Mouse (Mus musculus): ENCODE measurements at regions not wholly inside any gene's neighbourhood (a gene's known extent, or its start where the extent isn't known, plus 50 kb on each side); places are given as distances from the start of the nearest gene placed in this dataset.

DNA sequence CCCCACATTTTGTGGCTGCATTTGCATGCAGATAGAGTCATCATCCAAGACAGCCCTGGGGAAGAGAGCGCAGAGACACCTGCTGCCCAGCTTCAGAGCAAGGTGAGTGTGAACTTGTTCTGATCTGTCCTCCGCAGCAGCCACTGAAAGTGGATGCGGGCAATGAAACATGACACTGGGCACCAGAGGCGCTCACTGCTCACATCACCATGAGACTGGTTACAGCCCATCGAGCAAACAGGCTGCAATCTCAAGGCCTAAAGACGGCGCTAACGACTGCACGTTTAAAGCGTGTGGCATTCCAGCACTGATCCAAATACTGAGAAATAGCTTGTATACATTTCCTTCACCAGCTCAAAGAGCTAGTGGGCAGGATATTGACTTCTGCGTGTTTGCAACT is 65.8 kb downstream of the Barhl2 start:
- Histone ChIP-seq H3K4me3 (no peak overlapping the region), H3K36me3 (no peaks in the 10 kb centered on the region), H3K4me2 (no peak overlapping the region), H3K9ac (no peak overlapping the region), H3K27ac (replicated peaks) (no peak overlapping the region), H3K27me3 (0 out of 2 replicates have a peak, but pooled peaks cover 4% of the 10 kb centered on the region), H3K9me3 (no peaks in the 10 kb centered on the region), H3K4me1 (replicated peaks) (no peaks in the 10 kb centered on the region)
- WGBS = 73% methylated on average over 11 of the region's 11 CpGs
- no peak for ATAC-seq (ENCODE audit: low FRiP score, low read depth)

DNA sequence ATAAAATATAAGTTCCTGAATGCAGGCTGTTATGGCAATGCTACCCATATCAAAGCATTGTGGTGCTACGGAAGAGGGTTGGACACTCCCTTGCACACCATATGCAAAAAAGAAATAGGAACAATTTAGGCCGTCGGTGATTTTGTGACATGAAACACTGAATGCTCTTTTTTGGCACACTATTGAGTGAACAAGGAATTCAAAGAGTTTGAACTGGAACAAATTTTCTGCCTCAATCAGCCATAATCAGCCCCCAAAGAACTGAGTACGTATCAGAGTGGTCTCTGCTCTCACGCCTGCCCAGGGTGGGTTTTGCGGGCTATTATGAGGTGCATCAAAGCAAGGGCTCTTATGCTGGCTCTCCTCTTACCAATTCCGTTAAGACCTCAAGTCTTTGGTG is 71.3 kb downstream of the Barhl2 start:
- no peak overlapping the region for H3K27ac ChIP-seq (replicated peaks)
- no peaks in the 10 kb centered on the region for H3K9me3 ChIP-seq
- ATAC-seq (ENCODE audit: low FRiP score, low read depth) = no peak
- H3K4me1 ChIP-seq (replicated peaks) = 0 out of 2 replicates have a peak, but pooled peaks cover 6% of the 10 kb centered on the region
- H3K4me2 ChIP-seq = no peak overlapping the region
- no peak overlapping the region for H3K9ac ChIP-seq
- H3K4me3 ChIP-seq = no peak overlapping the region
- 73% methylated on average over 7 of the region's 7 CpGs for WGBS
- no peaks in the 10 kb centered on the region for H3K36me3 ChIP-seq
- H3K27me3 ChIP-seq = 0 out of 2 replicates have a peak, but pooled peaks cover 2% of the 10 kb centered on the region

DNA sequence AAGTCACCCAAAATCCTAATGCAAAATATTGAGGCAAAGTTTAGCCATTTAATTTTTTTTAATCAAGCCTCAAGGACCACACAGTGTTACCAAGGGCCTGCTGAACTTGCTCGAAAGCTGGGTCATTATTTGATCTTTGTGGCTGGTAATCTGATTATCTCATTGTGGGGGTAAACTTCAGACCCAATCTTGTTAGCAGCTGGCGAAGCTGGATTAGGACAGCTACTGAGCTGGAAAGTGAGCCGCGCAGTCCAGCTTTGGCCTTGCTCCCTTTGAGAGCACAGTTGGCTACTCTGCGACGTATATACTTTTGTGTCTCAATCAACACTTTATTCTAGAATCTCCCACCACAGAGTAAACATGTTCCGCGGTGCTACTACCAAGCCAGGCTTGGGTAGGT is 72.1 kb downstream of the Barhl2 start:
- 73% methylated on average over 8 of the region's 8 CpGs for WGBS
- H3K27ac ChIP-seq (replicated peaks) = no peak overlapping the region
- H3K4me3 ChIP-seq = no peak overlapping the region
- no peak overlapping the region for H3K9ac ChIP-seq
- no peaks in the 10 kb centered on the region for H3K9me3 ChIP-seq
- no peaks in the 10 kb centered on the region for H3K36me3 ChIP-seq
- H3K27me3 ChIP-seq = 0 out of 2 replicates have a peak, but pooled peaks cover 2% of the 10 kb centered on the region
- no peak overlapping the region for H3K4me2 ChIP-seq
- ATAC-seq (ENCODE audit: low FRiP score, low read depth) = no peak
- 0 out of 2 replicates have a peak, but pooled peaks cover 6% of the 10 kb centered on the region for H3K4me1 ChIP-seq (replicated peaks)

DNA sequence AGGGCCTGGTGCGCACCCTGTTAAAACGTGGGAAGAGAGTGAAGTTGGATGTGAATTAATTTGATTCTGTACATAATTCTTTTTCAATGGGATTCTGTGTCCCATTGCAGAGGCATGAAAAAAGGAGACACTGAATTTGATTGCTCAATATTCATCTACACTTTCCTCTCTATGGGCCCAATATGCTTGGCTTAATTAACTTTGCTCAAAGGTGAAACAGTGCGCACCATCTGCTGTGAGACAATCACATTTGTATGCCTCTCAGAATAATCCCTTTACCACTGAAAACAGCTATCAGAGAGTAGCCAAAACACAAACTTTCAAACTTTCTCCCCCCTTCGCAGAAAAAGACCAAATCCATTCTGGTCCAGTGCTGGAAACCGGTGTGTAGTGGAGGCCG is 72.7 kb downstream of the Barhl2 start:
- H3K27me3 ChIP-seq = 0 out of 2 replicates have a peak, but pooled peaks cover 2% of the 10 kb centered on the region
- H3K9me3 ChIP-seq = no peaks in the 10 kb centered on the region
- H3K27ac ChIP-seq (replicated peaks) = no peak overlapping the region
- no peak; the same call in 1 of the 2 replicates for ATAC-seq (ENCODE audit: low FRiP score, low read depth)
- 37% methylated on average over 6 of the region's 6 CpGs for WGBS
- H3K4me3 ChIP-seq = no peak overlapping the region
- H3K36me3 ChIP-seq = no peaks in the 10 kb centered on the region
- 0 out of 2 replicates have a peak, but pooled peaks cover 6% of the 10 kb centered on the region for H3K4me1 ChIP-seq (replicated peaks)
- no peak overlapping the region for H3K9ac ChIP-seq
- H3K4me2 ChIP-seq = no peak overlapping the region

DNA sequence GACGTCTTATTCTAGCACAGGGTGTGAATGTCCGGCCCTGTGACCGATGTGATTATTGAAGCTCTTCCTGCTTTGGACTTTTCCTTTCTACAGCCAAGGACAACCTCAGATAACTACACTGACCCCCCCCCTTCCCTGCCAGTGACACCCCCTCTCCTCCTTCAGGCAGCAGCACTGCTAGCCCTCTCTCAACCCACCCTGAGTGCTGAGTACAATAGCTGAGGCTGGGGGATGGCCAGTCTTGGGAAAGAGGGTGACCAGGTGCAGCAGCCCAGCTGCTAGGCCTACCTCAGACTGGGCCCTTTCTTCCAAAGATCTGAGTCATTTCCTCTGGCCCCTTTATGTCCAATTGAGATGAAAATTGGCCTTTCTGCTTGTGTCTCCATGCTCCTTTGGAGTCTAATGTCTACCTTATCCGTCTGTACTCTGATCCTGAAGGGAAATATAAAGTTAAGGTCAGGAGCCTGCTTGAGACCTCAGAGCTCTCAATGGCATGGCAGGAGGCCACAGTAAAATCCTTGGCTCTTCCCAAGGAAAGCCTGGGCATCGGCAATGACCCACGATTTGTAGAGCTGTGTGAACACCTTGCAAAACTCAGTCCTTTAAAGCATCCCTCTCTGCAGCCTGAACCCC is 73.7 kb downstream of the Barhl2 start:
- Histone ChIP-seq H3K4me3 (no peak overlapping the region), H3K36me3 (no peaks in the 10 kb centered on the region), H3K27ac (replicated peaks) (no peak overlapping the region), H3K9ac (no peak overlapping the region), H3K9me3 (no peaks in the 10 kb centered on the region), H3K27me3 (0 out of 2 replicates have a peak, but pooled peaks cover 2% of the 10 kb centered on the region), H3K4me1 (replicated peaks) (0 out of 2 replicates have a peak, but pooled peaks cover 6% of the 10 kb centered on the region), H3K4me2 (no peak overlapping the region)
- ATAC-seq (ENCODE audit: low FRiP score, low read depth) = no peak
- WGBS = 47% methylated on average over 6 of the region's 6 CpGs

DNA sequence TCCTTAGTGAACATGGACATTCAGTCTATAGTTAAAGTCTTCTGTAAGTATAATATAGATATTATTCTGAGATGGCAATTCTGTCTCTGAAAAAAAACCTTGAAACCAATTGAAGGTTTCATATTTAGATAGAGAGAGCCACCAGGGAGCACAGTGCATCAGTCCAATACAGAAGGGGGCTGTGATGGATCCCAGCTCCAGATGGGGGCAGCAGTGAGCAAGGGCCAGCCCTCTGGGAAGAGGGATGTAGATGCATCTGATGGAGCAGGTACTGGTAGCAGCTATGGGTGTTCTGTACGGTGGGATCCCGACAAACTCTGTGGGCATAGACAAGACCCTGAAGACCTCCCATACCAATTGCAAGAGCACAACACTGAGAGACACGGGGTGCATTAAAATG is 76.0 kb downstream of the Barhl2 start:
- no peak overlapping the region for H3K9ac ChIP-seq
- no peak overlapping the region for H3K27ac ChIP-seq (replicated peaks)
- H3K36me3 ChIP-seq = no peaks in the 10 kb centered on the region
- H3K27me3 ChIP-seq = no peaks in the 10 kb centered on the region
- ATAC-seq (ENCODE audit: low FRiP score, low read depth) = no peak
- H3K4me2 ChIP-seq = no peak overlapping the region
- no peak overlapping the region for H3K4me3 ChIP-seq
- H3K9me3 ChIP-seq = no peaks in the 10 kb centered on the region
- peaks cover 6% of the 10 kb centered on the region; the same call in 1 of the 2 replicates for H3K4me1 ChIP-seq (replicated peaks)
- whole genome bisulfite sequencing = 92% methylated on average over 3 of the region's 3 CpGs

DNA sequence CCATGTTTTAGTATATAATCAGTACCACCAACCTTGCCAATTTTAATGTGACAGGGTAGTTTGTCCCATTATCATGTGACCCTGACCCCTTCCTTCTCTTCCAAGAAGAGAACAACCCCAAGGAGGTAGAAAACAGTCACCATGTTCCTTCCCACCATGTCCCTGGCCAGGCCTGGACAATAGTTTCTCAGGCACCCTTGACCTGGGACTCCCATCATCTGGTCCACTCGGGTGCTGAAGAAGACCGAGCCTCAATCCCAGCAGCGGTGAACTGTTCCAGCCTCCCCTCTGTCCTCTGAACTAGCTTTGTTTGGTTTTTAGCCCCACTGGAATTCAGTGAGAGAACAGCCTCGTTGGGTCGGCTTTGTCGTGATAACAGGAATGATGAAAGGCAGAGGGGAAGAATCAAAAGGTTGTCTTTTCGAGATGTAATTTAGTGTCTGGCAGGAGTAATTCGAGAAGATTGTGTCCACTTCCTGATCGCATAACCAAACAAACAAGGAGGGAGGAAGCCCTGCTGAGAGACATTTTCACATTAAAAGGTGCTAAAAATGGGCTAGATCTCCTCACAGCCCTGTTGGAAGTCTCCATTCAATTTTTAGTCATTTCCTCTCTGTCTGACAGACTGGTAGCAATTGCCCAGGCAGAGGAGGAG is 77.2 kb downstream of the Barhl2 start:
- H3K9me3 ChIP-seq = no peaks in the 10 kb centered on the region
- ATAC-seq (ENCODE audit: low FRiP score, low read depth) = no peak
- no peaks in the 10 kb centered on the region for H3K27me3 ChIP-seq
- no peak overlapping the region for H3K27ac ChIP-seq (replicated peaks)
- no peak overlapping the region for H3K4me2 ChIP-seq
- 32% methylated on average over 9 of the region's 9 CpGs for WGBS
- H3K9ac ChIP-seq = no peak overlapping the region
- H3K4me3 ChIP-seq = no peak overlapping the region
- H3K36me3 ChIP-seq = no peaks in the 10 kb centered on the region
- H3K4me1 ChIP-seq (replicated peaks) = peaks cover 6% of the 10 kb centered on the region; the same call in 1 of the 2 replicates

DNA sequence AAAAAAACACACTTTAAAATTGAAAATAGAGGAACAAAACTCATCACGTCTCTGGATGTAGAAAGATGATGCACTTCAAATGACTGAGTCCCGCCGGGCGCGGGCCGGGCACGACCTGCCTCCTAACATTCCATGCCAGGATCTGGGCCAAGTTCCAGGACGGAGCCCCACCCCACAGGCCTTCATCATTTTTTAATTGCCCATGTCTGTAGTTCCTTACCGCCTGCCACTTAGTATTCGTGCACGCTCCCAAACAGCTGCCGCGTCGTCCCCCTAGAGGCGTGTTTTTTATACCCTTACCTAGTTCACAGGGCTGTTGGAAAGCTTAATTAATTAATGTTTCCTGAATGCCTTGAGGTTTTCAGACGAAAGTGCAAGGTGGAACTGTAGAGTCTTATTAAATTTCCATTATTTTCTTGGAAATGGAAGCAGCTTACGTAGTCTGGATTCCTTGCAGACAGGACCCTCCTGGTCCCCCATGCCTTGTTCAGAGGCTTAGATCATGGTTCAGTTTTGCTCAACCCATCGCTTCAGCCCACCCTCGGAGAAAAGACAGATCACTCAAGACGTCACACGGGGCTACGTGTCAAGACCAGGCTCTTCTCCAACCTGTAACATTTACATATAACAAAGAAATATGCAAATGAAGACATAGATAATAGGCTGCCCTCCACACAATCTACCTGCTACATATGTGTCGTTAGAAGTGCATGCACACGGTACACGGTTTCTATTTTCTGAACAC is 81.0 kb downstream of the Barhl2 start:
- WGBS = 45% methylated on average over 25 of the region's 25 CpGs
- no peak overlapping the region for H3K27ac ChIP-seq (replicated peaks)
- H3K4me2 ChIP-seq = peak overlapping the region; percentile 40
- 0 out of 2 replicates have a peak, but pooled peaks have one; percentile 15 for ATAC-seq (ENCODE audit: low FRiP score, low read depth)
- H3K27me3 ChIP-seq = no peaks in the 10 kb centered on the region
- no peak overlapping the region for H3K9ac ChIP-seq
- H3K4me1 ChIP-seq (replicated peaks) = no peaks in the 10 kb centered on the region; the same call in 1 of the 2 replicates
- H3K4me3 ChIP-seq = no peak overlapping the region
- H3K36me3 ChIP-seq = no peaks in the 10 kb centered on the region
- H3K9me3 ChIP-seq = no peaks in the 10 kb centered on the region

DNA sequence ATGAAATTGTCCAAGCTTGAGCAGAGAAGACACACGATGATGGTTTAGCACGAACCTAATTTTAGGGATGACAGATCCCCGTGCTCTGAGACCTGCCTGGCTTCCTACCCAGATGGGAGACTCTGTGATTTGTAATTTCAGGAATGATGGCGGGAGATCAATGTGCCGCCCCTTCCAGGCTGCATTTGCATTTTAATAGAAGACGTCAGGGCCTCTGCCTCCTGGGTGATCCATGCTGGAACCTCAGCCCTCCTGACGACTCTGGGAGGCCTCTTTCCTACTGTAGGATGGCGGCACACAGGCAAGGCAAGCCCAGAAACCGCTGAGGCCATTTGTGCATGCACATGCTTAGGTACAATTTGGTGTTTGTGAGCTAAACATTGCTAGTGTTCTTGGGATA is 90.1 kb downstream of the Barhl2 start:
- no peak overlapping the region for H3K4me3 ChIP-seq
- no peaks in the 10 kb centered on the region for H3K9me3 ChIP-seq
- no peaks in the 10 kb centered on the region for H3K36me3 ChIP-seq
- no peak; the same call in 1 of the 2 replicates for ATAC-seq (ENCODE audit: low FRiP score, low read depth)
- WGBS = 17% methylated on average over 9 of the region's 9 CpGs
- no peaks in the 10 kb centered on the region for H3K4me1 ChIP-seq (replicated peaks)
- no peak overlapping the region for H3K27ac ChIP-seq (replicated peaks)
- no peak overlapping the region for H3K4me2 ChIP-seq
- H3K9ac ChIP-seq = no peak overlapping the region
- no peaks in the 10 kb centered on the region for H3K27me3 ChIP-seq

DNA sequence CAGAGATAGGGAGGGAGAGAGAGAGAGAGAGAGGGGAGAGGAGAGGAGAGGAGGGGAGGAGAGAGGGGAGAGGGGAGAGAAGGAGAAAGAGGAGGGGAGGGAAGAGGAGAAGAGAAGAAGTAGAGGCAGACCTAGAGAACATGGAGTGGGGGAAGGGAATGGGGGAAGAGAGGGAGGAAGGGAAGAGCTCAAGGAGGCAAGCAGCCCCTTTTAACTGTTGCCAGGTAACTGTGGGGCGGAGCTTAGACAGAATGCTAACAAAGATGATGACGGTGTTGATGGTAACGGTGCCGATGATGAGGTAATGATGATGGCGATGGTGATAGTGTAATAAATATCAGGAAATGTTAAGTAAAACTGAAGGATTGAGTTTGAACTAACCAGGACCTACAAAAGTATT is 90.7 kb downstream of the Barhl2 start:
- H3K27ac ChIP-seq (replicated peaks) = no peak overlapping the region
- no peaks in the 10 kb centered on the region for H3K9me3 ChIP-seq
- no peak overlapping the region for H3K9ac ChIP-seq
- no peaks in the 10 kb centered on the region for H3K27me3 ChIP-seq
- no peaks in the 10 kb centered on the region for H3K36me3 ChIP-seq
- H3K4me1 ChIP-seq (replicated peaks) = no peaks in the 10 kb centered on the region
- WGBS = 54% methylated on average over 5 of the region's 5 CpGs
- no peak for ATAC-seq (ENCODE audit: low FRiP score, low read depth)
- no peak overlapping the region for H3K4me3 ChIP-seq
- no peak overlapping the region for H3K4me2 ChIP-seq

DNA sequence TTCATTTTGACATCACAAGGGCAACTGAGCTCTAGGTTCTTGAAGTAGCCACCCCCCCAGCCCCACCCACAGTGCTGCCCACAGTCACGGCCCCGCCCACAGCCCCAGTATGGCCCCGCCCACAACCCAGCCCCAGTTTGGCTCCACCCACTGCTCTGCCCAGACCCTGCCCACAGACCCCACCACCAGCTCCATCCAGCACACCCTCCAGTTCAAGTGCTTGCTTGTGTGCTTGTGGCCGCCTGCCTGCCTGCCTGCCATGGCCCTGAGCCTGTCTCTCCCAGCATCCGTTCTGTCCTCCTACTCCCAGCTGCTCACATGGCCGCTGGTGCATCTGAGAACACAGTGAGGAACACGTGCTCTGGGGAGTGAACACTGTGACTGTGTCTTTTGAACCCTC is 92.0 kb downstream of the Barhl2 start:
- Histone ChIP-seq H3K36me3 (no peaks in the 10 kb centered on the region), H3K9ac (no peak overlapping the region), H3K4me2 (no peak overlapping the region), H3K27ac (replicated peaks) (no peak overlapping the region), H3K27me3 (no peaks in the 10 kb centered on the region), H3K4me1 (replicated peaks) (no peaks in the 10 kb centered on the region), H3K4me3 (no peak overlapping the region), H3K9me3 (no peaks in the 10 kb centered on the region)
- ATAC-seq (ENCODE audit: low FRiP score, low read depth) = no peak
- WGBS = 84% methylated on average over 7 of the region's 7 CpGs

DNA sequence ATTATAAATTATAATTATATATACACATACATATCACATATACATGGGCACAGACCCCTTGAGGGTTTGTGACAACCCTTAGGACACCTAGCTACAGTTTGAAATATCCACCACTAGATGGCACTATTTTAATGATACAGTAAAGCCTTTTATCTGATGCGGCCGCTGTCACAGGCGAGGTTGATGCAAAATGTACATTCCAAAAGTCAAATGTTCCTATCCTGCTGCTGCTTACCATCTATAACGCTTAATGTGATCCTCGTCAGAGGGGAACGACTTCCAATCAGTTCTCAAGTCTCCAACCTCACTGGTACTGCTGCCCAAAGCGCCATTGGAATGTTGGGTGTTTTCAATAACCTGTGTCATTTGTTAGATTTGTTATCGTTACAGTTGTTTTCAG is 92.9 kb downstream of the Barhl2 start:
- Histone ChIP-seq H3K27me3 (no peaks in the 10 kb centered on the region), H3K36me3 (no peaks in the 10 kb centered on the region), H3K4me1 (replicated peaks) (no peaks in the 10 kb centered on the region), H3K27ac (replicated peaks) (no peak overlapping the region), H3K4me2 (no peak overlapping the region), H3K9ac (no peak overlapping the region), H3K9me3 (no peaks in the 10 kb centered on the region; the same call in 1 of the 2 replicates), H3K4me3 (no peak overlapping the region)
- WGBS = 49% methylated on average over 8 of the region's 8 CpGs
- ATAC-seq (ENCODE audit: low FRiP score, low read depth) = no peak

Data from hindbrain, embryonic 15.5 days (tissue).